Mouse (Mus musculus) heart, embryonic 15.5 days (tissue): ENCODE data around the gene Rsph3a. TPM values are rescaled to one million over a fixed set of nuclear protein-coding genes. Genes with fewer than 3 reads are reported as not detected.
"Not testable (repeated sequence)": the region's sequence is repeated elsewhere in the genome, so short reads cannot be mapped to it uniquely, and the experiment has no call there.

ENCODE experiments used
- ATAC-seq: fragments of 200-750 bp; cut with Nextera tagmentation; replicated peaks from 2 replicates; pipeline ENCODE4 v1.8.0; 2017; ENCODE audit warnings: low read depth, moderate TSS enrichment; ENCODE audit not compliant: insufficient number of reproducible peaks, insufficient read depth, low FRiP score
- H3K27ac ChIP-seq: fragments of 300-500 bp; sonication (generic); 2 replicates; pipeline ENCODE4 v1.5.1; 2015; ENCODE audit warnings: mild to moderate bottlenecking, inconsistent platforms
- H3K27me3 ChIP-seq: fragments of 300-500 bp; sonication (generic); 2 replicates; pipeline ENCODE4 v1.6.1; 2015; ENCODE audit warnings: inconsistent platforms
- H3K36me3 ChIP-seq: fragments of 300-500 bp; sonication (generic); 2 replicates; pipeline ENCODE4 v1.6.1; 2015; ENCODE audit warnings: mild to moderate bottlenecking, inconsistent platforms
- H3K4me1 ChIP-seq: fragments of 300-500 bp; sonication (generic); replicated peaks from 2 replicates; pipeline ENCODE4 v1.6.1; 2015; ENCODE audit warnings: inconsistent platforms
- H3K4me2 ChIP-seq: fragments of 300-500 bp; sonication (generic); 2 replicates; pipeline ENCODE4 v1.6.1; 2015; ENCODE audit warnings: inconsistent platforms, mild to moderate bottlenecking, moderate library complexity
- H3K4me3 ChIP-seq: fragments of 300-500 bp; sonication (generic); 2 replicates; pipeline ENCODE4 v1.5.1; 2015; ENCODE audit warnings: mild to moderate bottlenecking, inconsistent platforms
- H3K9ac ChIP-seq: fragments of 300-500 bp; sonication (generic); 2 replicates; pipeline ENCODE4 v1.6.1; 2015; ENCODE audit warnings: mild to moderate bottlenecking, inconsistent platforms
- H3K9me3 ChIP-seq: fragments of 300-500 bp; sonication (generic); replicated peaks from 2 replicates; pipeline ENCODE4 v1.6.1; 2016; ENCODE audit warnings: inconsistent platforms
- WGBS: fragments of 180-500 bp; shearing (Covaris S2); methylation state at CpG from one replicate; pipeline ENCODE4 v1.1.7; 2015; ENCODE audit warnings: mixed read lengths; 5-methylcytosine and 5-hydroxymethylcytosine counted together
- polyA plus RNA-seq: library from polyadenylated mRNA; unstranded; fragments of >200 nt; fragmentation: Nextera tagmentation; extraction: Ambion mirVana; gene quantifications from 2 replicates; pipeline ENCODE4 v1.2.1, GENCODE M21; 2015

The Rsph3a gene
- polyA plus RNA-seq, 1 experiment from 2014 or later, result 59.0 TPM

GRCm38 (mm10) chr17:7931096-7931990 is 14.1 kb upstream of the Rsph3a start:
- no peaks in the 10 kb centered on the region for H3K4me1 ChIP-seq
- peaks cover 2% of the 10 kb centered on the region; the same call in 1 of the 2 replicates for H3K27me3 ChIP-seq
- H3K4me3 ChIP-seq, result no peak overlapping the region
- 75% methylated on average over 13 of the region's 13 CpGs for WGBS
- H3K9me3 ChIP-seq, result no peaks in the 10 kb centered on the region
- H3K27ac ChIP-seq, result 0 out of 2 replicates have a peak overlapping the region, but pooled peaks have one; percentile 0
- H3K4me2 ChIP-seq, result no peak overlapping the region
- no peak overlapping the region for H3K9ac ChIP-seq
- no peak for ATAC-seq
- H3K36me3 ChIP-seq, result no peaks in the 10 kb centered on the region

GRCm38 (mm10) chr17:7932121-7932520 is 13.3 kb upstream of the Rsph3a start:
- WGBS, result 70% methylated on average over 7 of the region's 8 CpGs
- not testable (repeated sequence) for H3K4me2 ChIP-seq

GRCm38 (mm10) chr17:7939640-7940039 is 5.8 kb upstream of the Rsph3a start:
- no peaks in the 10 kb centered on the region for H3K36me3 ChIP-seq
- no peak for ATAC-seq
- WGBS, result 40% methylated on average over 8 of the region's 8 CpGs
- H3K4me1 ChIP-seq, result no peaks in the 10 kb centered on the region
- H3K9me3 ChIP-seq, result no peaks in the 10 kb centered on the region
- no peak overlapping the region for H3K4me3 ChIP-seq
- no peak overlapping the region for H3K9ac ChIP-seq
- no peak overlapping the region for H3K4me2 ChIP-seq
- no peaks in the 10 kb centered on the region for H3K27me3 ChIP-seq
- no peak overlapping the region for H3K27ac ChIP-seq

More at GRCm38 (mm10) chr17:7932121-7932520, 13.3 kb upstream of the Rsph3a start:
- H3K4me3 ChIP-seq, H3K27ac ChIP-seq, H3K9me3 ChIP-seq, H3K36me3 ChIP-seq, ATAC-seq, H3K4me1 ChIP-seq, H3K27me3 ChIP-seq, H3K9ac ChIP-seq: not testable (repeated sequence)

- H3K9ac ChIP-seq, result peak overlapping the region; percentile 75
- peak overlapping the region; percentile 63 for H3K4me2 ChIP-seq
- not testable (repeated sequence) for H3K9me3 ChIP-seq, H3K4me1 ChIP-seq, H3K27me3 ChIP-seq, H3K36me3 ChIP-seq
- H3K4me3 ChIP-seq, result peak overlapping the region; percentile 67
- ATAC-seq, result peak; percentile 47
- peak overlapping the region; percentile 98 for H3K27ac ChIP-seq
- WGBS, result under 1% methylated on average over 19 of the region's 27 CpGs
Observed at GRCm38 (mm10) chr17:7946053-7946627, 726 bp downstream of the Rsph3a start.

- no CpG with 5 or more reads among the region's 4 CpGs for WGBS
- H3K4me3 ChIP-seq, H3K27me3 ChIP-seq, H3K4me2 ChIP-seq, H3K36me3 ChIP-seq, H3K9me3 ChIP-seq, H3K9ac ChIP-seq, H3K27ac ChIP-seq, H3K4me1 ChIP-seq, ATAC-seq: not testable (repeated sequence)
Observed at GRCm38 (mm10) chr17:7951333-7951732, 5.9 kb downstream of the Rsph3a start.

GRCm38 (mm10) chr17:7957242-7957641 is 11.8 kb downstream of the Rsph3a start:
- not testable (repeated sequence) for H3K9ac ChIP-seq, H3K4me1 ChIP-seq, H3K9me3 ChIP-seq, H3K27ac ChIP-seq, H3K4me2 ChIP-seq, H3K4me3 ChIP-seq, H3K36me3 ChIP-seq, H3K27me3 ChIP-seq, ATAC-seq
- 94% methylated on average over 9 of the region's 9 CpGs for WGBS

GRCm38 (mm10) chr17:7963333-7963732 is 17.9 kb downstream of the Rsph3a start:
- ATAC-seq, H3K4me2 ChIP-seq, H3K27ac ChIP-seq, H3K36me3 ChIP-seq, H3K4me3 ChIP-seq, H3K9me3 ChIP-seq, H3K9ac ChIP-seq, H3K4me1 ChIP-seq, H3K27me3 ChIP-seq: not testable (repeated sequence)
- WGBS, result 72% methylated on average over 4 of the region's 4 CpGs

GRCm38 (mm10) chr17:7964398-7964797 is 19.0 kb downstream of the Rsph3a start:
- H3K9ac ChIP-seq, H3K36me3 ChIP-seq, ATAC-seq, H3K4me2 ChIP-seq, H3K9me3 ChIP-seq, H3K4me3 ChIP-seq, H3K4me1 ChIP-seq, H3K27ac ChIP-seq, H3K27me3 ChIP-seq: not testable (repeated sequence)
- WGBS, result 92% methylated on average over 2 of the region's 2 CpGs

- 83% methylated on average over 3 of the region's 5 CpGs for WGBS
- ATAC-seq, H3K4me2 ChIP-seq, H3K4me1 ChIP-seq, H3K9ac ChIP-seq, H3K27me3 ChIP-seq, H3K9me3 ChIP-seq, H3K27ac ChIP-seq, H3K36me3 ChIP-seq, H3K4me3 ChIP-seq: not testable (repeated sequence)
Observed at GRCm38 (mm10) chr17:7968490-7968889, 23.1 kb downstream of the Rsph3a start.

GRCm38 (mm10) chr17:7969782-7970181 is 24.4 kb downstream of the Rsph3a start:
- H3K9me3 ChIP-seq, H3K9ac ChIP-seq, H3K4me2 ChIP-seq, H3K4me3 ChIP-seq, H3K27me3 ChIP-seq, H3K36me3 ChIP-seq, H3K4me1 ChIP-seq, H3K27ac ChIP-seq: not testable (repeated sequence)
- ATAC-seq, result peak; percentile 50; the same call in 1 of the 2 replicates
- WGBS, result 16% methylated on average over 2 of the region's 6 CpGs

GRCm38 (mm10) chr17:7983484-7983883 is 38.1 kb downstream of the Rsph3a start:
- H3K4me2 ChIP-seq, ATAC-seq, H3K27ac ChIP-seq, H3K4me3 ChIP-seq, H3K27me3 ChIP-seq, H3K4me1 ChIP-seq, H3K9ac ChIP-seq, H3K9me3 ChIP-seq, H3K36me3 ChIP-seq: not testable (repeated sequence)
- WGBS, result 91% methylated on average over 1 of the region's 2 CpGs

- H3K9ac ChIP-seq, ATAC-seq, H3K4me1 ChIP-seq, H3K9me3 ChIP-seq, H3K27ac ChIP-seq, H3K4me3 ChIP-seq, H3K36me3 ChIP-seq, H3K27me3 ChIP-seq, H3K4me2 ChIP-seq: not testable (repeated sequence)
- 35% methylated on average over 4 of the region's 4 CpGs for WGBS
Observed at GRCm38 (mm10) chr17:7985597-7985996, 40.2 kb downstream of the Rsph3a start.
